Mouse (Mus musculus) liver, postnatal 0 days (tissue): ENCODE results near the gene Hist1h2bl.

ENCODE experiments used
- CTCF ChIP-seq: sonication (generic); IDR thresholded peaks from 2 replicates; pipeline ENCODE4 v1.5.1; 2016; ENCODE audit warnings: antibody characterized with exemption, low read depth
- EP300 ChIP-seq: IDR thresholded peaks from 2 replicates; pipeline ENCODE4 v1.6.1; 2016; ENCODE audit warnings: antibody characterized with exemption, low read depth, mild to moderate bottlenecking

GRCm38 (mm10) chr13:21745006-21745405 lies 29.1 kb upstream of the Hist1h2bl start:
- TF ChIP-seq EP300 (no peak), CTCF (no peak)
